Mouse (Mus musculus) gastrocnemius, postnatal 10 days (tissue): ENCODE measurements around the gene Aggf1. TPM values are rescaled to one million over a fixed set of nuclear protein-coding genes. Genes with fewer than 3 reads are reported as not detected.
"Not testable (repeated sequence)": the region's sequence is repeated elsewhere in the genome, so short reads cannot be mapped to it uniquely, and the experiment has no call there.

ENCODE experiments used
- DNase-seq: peaks from one replicate; pipeline ENCODE4 v3.0.0; 2021; ENCODE audit warnings: mixed read lengths
- long read RNA-seq, 2 experiments: library from polyadenylated mRNA; stranded (forward); transcript quantifications; one replicate each; pipeline ENCODE4 v2.0.0; 2021
- total RNA-seq, 2 experiments: library from RNA; stranded (reverse); gene quantifications; 2 replicates each; pipeline ENCODE4 v1.2.3; 2021

The Aggf1 gene
- 10 to 100 TPM; 17.2 to 18.0 TPM for total RNA-seq
- long read RNA-seq, experiment 1, transcript Aggf1-201 (14 exons, 3,249 nt): major isoform, 46 of 48 reads
- long read RNA-seq, experiment 1, partial matches to known transcripts: 0 of 48 reads
- long read RNA-seq, experiment 1, other reads (novel, unspliced or antisense): 2 of 48 reads
- long read RNA-seq, experiment 2, transcript Aggf1-201 (14 exons, 3,249 nt): major isoform, 38 of 44 reads
- long read RNA-seq, experiment 2, partial matches to known transcripts: 5 of 44 reads
- long read RNA-seq, experiment 2, other reads (novel, unspliced or antisense): 1 of 44 reads

DNA sequence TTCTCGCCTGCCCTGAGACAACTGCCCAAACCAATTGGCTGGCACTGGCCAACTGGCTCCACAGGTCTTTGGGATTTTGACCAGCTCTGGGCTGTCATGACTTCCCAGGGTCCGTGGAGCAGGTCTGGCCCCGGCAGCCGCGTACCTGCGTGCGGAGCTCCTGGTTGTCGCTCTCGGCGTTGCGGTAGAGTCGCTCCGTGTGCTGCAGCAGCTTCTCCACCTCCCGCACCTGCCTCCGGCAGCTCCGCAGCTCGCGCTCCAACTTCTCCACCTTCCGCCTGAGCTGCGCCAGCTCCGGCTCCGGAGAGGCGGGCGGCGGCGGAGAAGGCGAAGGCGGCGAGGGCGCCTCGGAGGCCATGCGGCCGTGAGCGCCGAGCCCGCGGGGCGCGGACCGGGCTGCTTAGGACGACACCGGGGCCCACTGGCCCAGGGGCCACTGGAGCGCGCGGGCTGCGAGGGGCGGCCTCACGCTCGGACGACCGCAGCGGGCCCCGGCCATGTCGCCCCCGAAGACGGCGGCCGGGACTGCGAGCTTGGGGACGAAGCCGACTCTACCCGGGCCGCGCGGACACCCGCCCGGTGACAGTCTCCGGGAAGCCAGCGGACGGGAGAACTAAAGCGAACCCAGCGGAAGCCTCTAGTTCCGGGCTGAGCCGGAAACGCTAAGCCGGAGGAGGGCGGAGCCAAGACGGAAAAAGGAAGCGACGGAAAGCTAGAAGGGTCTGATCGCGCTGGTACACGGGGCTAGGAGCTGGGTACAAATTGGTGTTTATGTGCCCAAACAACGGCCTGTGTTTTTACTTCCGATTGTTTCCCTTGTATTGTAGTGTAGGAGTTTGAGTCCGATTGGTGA lies at the start of gene Aggf1:
Gene Aggf1, minus strand, starts transcription at position 652 of the 853 bp plus-strand sequence.
- peak; percentile 87 for DNase-seq

DNA sequence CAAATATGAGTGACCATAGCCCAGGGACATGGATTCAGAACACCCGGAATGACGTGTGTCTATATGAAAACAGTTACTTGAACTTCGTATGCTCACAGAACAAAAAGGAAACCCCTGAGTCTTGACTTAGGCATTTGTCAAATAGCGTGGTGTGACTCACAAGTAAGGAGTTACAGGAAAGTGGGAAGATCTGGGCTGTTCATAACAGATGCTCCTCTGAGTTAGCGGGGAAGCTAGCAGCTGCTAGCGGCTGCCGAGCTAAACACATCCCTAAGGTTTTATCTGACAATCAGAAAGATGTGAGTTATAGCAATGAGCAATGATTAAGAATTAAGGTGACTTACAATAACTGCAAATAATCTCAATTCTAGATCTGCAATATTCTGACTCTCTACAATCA lies 49.8 kb upstream of the Aggf1 start:
- no peak for DNase-seq

DNA sequence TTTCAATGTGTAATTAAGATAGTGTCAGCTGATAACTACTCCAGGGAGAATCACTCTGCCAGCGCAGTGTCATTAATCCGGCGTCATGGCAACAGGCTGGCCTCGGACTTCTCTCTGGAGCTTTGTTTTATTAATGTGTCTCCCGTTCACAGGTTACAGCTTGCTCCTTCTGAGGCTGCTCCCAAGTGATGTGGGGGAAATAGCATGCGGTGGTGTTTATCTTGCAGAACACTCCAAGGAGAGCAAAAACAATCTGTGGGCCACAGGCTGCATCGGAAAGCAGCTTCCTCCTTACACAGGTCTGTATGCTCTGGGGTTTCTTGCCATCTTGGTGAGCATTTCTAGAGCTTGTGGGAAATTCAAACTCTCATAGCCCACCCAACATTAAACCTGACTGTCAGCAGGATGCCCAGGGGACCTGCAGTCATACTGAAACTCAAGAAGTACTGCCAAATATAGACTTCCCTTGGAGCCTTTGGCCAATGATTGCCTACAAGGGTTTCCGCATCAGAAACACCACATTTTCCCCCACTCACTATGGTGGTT lies 44.1 kb upstream of the Aggf1 start:
- no peak for DNase-seq

DNA sequence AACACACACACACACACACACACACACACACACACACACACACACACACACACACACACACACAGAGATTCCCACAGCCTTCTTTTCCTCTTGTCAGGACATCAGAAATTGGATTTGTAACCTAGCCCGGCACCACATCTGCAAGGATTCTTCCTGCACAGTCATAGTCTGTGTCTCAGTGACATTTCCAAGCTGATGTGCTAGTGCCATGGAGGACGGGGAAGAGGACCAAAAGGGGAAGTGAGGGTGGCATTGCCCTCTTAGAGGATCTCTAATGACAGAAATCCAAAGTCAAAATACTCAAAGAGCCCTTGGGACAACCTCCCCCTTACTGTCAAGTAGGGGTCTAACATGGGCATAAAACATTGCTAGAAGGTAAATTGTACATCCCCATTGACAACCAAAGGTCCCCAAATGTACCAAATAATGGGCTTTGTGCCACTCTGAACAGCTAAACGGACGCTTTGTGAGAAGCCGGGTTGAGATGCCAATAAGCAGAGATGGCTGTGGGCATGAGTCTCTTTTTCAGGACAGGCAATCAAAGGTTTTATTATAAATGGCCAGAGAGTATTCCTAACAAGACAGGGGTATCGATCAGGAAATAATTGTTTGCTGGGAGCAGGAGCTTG lies 43.5 kb upstream of the Aggf1 start:
- no peak for DNase-seq

DNA sequence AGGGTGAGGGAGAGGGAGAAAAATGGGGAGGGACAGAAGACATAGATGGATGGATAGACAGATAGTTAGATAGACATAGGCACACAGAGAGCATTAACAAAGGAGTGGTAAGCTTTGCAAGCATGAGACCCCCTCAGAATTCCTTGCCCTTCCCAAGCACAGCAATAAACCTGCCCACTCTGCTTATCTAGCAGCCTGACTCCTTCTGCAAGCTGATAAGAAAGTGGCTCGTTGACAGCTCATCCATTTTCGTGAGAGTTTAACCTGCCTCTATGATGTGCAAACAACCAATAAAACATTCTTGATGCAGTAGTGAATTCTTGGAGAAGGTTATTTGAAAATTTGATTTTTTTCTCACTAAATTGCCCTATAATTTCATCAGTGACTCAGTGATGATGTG lies 37.1 kb upstream of the Aggf1 start:
- no peak for DNase-seq

DNA sequence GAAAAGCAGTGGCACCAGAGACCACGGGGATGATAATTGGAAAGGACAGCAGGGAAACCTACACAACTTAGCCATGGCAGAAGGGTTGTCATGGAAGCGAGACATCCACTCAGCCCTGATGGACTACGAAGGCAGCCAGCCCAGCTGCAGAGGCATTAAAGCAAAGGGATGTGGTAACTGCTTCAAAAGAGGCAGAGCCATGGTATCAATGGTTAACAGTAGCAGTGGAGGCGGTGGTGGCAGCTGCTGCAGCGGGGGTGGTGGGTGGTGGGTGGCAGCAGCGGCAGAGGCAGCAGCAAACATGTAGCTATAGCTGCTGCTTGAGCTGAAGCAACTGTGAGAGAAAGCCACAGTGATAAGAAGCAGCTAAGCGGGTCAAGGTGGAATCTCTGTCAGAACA lies 18.1 kb upstream of the Aggf1 start:
- no peak for DNase-seq

DNA sequence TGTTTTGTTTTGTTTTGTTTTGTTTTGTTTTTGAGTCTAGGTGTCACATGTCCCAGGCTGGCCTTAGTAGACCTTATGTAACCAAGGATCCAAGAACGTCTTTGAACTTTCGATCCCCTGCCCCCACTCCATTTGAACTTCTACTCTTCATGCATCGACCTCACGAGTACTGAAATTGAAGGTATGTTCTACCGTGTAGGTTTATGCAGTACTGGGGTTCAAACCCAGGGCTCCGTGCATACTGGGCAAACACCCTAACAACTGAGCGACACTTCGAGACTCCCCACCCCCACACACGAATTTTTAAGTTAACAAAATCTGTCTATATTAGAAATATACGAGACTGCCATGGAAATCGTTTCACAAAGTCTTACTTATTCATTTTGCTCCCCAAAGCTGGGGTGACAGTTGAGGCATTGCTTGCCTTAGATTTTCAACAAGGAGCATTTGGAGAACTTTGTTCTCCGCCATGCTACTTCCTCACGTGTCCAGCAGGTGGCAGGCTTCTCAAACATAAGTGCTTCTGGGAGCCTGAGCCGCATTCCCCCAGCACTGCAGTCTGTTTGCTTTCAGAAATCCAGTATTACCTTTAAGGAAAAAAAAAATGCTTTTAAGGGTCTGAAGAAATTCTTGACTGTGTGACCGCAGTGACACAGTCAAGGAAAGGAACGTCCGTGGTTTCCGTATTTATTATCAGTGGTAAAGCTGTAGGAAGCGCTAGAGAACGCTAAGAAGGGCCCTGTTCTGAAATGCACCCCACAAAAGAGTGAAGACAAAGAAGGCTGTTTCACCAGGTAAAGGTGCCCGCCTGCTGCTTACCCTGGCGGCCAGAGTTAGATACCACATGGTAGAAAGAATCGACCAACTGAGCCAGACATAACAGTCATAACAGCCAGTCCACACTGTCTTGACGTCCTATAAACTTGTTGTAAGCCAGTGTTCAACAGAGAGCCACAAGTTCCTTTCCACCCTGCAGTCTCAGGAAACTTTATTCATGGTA lies 15.0 kb upstream of the Aggf1 start:
- peak; percentile 79 for DNase-seq

DNA sequence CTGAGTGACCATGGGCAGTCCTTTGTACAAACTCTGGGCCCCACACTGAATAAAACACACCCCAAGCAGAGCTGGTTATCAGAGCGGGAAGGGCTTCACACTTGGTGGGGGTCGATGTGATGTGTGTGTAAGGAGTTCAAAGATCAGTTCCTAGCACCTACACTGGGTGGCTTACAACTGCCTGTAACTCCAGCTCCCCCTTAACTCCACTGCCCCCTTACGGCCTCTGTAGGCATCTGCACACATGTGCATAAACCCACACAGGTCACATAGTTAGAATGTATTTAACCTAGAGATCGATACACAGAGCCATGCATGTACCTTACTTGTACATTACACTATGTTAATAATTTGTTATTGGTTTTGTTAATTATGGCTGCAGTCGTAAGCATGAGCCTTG lies 13.1 kb upstream of the Aggf1 start:
- DNase-seq: no peak

DNA sequence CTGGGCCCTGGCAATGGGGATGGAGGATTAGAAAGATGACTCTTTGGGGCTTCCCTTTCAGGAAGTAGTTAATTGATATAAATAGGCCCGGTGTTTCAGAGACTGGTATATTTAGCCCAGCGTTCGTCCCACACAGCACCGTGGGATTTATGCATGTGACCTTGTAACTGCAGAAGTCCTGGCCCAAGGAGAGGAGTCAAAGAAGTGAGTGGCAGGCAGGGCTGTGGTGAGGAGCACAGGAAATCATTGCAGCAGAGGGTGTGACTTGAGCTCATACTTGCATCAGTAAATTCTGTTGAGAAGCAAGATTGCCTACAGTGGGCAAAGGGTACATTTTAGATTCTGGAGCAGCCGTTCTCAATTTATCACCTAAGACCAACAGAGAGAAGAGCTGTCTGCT lies 7.3 kb upstream of the Aggf1 start:
- no peak for DNase-seq

DNA sequence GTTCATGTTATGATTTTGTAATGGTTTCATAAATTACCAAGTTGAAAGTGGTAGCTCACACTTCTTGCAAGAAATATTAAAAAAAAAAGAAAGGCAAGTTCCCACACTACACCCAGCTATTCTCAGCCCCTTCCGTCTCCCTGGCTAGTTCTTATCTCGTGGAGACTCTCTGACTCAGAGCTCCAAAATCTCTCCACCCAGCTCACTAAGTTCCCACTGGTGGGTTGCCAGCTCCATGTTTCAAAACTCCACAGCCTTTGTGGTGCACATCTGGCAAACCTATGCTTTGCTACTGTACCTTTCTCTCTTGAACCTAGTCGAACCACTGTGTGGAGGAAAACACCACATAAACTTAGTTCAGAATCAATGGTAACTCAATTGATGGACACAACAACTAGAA lies 3.5 kb upstream of the Aggf1 start:
- no peak for DNase-seq

DNA sequence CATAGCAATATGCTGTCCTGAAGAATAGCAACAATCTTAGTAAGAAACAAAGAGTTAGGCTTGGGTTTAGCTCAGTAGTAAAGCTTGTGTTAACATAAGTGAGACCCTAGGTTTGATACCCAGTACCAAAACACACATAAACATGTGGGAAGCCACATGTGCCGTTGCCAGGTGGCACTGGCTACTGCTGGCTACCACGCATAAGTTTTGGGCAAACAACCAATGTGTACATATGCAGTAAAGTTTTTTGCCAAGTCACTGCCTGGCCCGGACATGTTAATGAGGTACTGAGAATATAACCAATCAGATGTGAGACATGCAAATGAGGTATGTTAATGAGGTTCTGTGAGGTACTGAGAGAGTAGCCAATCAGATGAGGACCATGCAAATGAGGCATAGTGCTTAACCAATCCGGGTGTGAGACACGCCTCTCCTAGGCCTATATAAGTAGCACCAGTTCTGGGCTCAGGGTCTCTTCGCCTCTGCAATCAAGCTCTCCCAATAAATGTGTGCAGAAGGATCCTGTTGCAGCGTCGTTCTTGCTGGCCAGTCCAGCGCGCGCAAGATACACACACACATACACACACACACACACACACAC lies 1.6 kb upstream of the Aggf1 start:
- not testable (repeated sequence) for DNase-seq

DNA sequence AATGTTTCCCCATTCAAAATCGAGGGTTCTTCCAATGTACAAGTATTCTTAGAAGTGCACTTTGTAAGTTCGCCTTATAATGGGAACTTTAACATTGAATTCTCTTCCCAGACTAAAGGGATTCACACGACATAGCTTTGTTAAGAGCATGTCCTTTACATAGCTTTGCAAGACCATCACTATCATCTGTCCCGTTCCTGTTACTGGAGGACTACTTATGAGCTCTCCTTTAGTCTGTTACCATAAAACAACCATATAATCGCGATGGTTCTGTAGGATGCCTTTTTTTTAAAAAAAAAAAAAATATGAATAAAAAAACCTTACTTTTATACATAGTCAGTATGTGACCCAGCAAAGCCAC lies 382 bp upstream of the Aggf1 start:
- no peak for DNase-seq

DNA sequence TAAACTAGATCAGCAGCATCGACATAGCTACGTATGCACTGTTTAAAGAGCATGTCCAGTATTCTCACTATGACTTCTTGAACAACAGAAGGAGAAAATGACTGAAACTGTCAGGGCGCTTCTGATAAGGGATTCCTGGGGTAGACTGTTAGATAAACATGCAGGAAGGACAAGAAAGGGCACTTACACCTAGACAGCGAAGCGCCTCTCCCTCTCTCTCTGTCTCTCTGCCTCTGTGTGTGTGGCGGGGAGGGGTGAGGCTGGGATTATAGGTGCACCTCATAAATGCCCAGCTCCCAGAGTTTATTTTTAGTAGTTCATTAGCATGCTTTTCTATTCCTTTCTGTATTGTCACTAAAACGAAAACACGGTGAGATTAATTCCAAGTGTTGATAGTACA lies 8.8 kb downstream of the Aggf1 start:
- no peak for DNase-seq

DNA sequence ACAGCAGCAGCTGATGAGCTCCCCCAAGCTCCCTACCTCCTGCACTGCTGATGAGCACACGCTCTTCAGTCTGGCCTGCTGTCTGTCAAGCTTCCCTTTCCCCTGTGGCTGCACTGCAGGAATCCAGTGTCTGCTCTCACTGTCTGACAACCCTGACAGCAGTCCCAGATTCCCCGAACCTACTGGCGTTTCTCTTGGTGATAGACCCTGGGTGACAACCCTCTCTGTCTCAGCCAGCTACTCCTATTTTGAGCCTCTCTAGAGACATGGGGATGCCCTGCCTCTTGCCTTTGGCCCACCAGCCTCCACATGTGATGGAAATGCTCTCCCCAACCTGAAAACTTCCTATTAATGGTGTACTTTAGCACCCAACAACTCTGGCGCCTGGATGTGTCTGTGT lies 11.7 kb downstream of the Aggf1 start:
- DNase-seq: no peak

DNA sequence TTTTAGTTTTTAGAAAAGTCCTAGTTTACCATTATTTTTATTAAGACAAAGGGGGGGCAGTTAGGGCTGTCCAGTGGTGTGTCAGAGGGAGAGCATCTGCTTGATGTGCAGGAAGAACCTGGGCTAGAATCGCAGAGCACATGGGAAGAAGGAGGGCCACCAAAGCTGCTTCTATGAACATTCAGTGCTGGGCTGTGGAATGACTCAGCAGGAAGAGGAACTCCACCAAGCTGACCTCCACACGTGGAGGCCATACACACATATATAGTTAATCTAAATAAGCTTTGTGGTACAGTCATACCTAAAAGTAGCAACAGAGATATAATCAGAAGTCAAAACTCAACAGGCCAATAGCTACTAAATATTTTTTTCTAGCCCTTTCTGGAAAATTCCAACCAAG lies 16.9 kb downstream of the Aggf1 start:
- DNase-seq: no peak

DNA sequence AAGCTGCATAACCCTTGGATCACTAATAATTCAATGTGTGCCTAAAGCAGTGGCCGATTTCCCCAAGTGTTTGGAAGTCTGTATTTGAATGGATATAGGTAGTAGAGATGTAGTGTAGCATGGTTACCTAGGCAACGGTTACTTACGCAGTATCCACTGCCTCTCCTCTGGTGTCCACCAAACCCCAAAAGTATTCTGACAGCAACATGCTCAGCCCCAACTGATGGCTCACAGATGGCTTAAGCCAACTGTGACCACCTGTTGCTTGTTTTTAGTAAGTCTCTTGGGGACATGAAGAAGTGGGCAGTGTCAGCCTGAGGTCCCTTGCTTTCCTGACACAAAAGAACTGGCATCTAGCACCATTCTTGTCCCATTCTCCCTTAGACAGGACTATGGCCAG lies 26.7 kb downstream of the Aggf1 start:
- no peak for DNase-seq

DNA sequence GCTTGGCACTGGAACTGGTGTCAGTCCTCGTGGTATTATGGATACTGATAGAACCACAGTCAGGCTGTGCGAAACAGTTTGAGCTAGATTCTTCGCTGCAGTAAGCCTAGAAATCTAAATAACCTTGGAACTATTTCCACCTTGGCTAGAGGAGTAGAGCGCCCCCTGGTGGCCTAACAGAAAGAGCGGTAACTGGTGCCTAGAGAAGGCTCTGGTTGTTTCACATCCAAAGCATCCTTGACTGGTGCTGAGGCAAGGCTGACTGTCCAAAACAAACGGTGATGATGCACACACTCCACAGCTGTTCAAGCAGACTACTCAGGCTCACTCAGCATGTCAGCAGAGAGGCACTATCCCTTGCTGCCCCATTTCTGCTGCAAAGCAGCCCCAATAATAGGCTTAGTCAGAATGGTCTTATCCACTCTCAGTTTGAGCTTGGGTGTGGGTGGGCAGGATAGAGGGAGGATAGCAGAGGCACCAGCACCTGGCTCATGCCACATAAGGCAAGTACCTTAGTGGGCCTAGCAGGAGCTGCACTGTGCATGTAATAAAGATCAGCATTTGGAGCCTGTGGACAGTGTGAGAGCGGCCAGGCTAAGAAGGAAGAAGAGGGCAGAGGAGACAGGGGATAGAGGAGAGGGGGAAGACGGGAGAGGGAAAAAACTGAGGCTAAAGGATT lies 28.0 kb downstream of the Aggf1 start:
- DNase-seq: peak; percentile 80

DNA sequence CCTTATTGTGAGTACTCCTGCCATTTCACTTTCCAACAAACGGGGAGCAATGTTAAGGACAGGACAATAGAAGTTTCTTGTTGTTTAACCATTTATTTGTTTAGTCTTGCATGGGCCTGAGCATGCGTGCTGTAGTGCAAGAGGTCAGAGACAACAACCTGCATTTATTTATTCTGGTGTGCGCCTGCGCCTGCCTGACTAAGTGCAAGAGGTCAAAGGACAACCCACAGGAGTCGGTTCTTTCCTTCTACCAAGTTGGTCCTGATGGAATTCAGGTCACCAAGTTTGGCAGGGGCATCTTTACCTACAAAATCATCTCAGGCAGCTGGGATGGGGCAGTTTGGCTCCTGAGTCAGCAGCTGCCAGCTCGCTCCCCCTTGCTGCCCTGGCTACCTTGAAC lies 29.3 kb downstream of the Aggf1 start:
- DNase-seq: no peak

DNA sequence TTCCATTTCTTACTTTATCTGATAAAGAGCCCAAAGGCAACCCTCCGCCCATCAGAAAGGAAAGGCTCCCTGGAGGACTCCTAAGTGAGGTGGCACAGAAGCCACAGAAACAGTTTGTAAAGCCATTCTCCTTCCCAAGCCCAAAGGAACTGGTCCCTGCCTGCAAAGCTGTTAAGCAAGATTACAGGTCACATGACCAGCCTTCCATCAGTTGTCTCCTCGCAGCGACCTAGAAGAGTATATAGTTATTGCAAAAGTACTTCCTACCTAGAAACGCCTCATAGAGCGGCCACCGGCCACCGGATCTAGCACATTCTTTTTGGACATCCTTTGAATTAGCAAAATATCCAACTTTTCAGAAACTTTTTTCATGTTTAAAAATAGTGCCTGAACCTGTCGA lies 31.7 kb downstream of the Aggf1 start:
- no peak for DNase-seq

DNA sequence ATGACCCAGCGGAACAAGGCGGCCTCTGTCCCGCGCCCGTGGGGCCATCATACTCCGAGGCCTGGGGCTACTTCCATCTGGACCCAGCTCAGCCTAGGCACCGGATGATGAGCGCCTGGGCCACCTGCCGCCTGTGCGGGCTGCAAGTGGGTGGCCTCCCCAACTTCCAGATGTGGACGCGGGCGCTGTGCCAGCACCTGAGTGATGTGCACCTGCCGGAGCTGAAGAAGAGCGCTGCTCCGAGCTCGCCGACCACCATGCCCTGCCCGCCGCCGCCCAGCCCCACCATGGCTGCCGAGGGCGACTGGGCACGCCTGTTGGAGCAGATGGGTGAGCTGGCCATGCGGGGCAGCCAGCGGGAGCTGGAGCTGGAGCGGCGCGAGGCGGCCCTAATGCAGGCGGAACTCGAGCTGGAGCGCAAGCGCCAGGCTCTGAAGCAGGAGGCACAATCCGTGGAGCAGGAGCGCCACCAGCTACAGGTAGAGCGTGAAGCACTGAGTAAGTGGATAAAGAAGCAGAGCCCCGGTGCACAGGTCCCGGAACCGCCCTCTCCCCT lies 39.0 kb downstream of the Aggf1 start:
- no peak for DNase-seq
